Mouse (Mus musculus) yolk sac, embryonic 10.5 days (tissue): ENCODE data around the gene Slc35b1.

Experiments used
- DNase-seq: peaks from one replicate; pipeline ENCODE4 v3.0.0-alpha.2; 2017; ENCODE audit warnings: low spot score

Gene Slc35b1

DNA sequence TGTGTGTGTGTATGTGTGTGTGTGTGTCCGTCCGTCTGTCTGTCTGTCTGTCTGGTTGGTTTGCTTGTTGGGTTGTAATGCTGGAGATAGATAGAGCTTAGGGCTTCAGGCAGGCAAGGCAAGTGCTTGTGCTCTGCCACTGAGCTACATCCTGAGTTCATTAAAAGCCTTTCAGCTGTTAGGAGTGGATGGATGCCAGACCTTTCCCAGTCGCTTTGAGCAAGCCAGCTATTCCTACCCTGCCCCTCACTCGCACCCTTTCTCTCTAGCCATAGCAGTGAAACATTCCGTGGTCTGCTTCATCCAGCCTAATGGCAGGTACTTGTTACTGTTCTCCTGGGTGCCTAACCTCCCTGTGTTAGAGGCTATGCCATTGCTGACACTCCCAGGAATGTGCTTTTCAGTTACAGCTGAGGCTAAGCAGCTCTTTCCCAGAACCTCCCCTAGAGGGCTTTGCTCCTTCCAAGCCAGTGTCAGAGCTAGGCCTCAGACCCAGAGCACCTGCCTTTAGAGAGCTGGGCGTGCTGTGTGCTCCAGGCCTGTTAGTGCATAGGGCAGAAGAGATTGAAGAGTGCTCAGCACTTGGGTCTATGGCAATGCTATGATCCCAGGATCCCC, 18.1 kb upstream of the Slc35b1 start:
- no peak for DNase-seq

DNA sequence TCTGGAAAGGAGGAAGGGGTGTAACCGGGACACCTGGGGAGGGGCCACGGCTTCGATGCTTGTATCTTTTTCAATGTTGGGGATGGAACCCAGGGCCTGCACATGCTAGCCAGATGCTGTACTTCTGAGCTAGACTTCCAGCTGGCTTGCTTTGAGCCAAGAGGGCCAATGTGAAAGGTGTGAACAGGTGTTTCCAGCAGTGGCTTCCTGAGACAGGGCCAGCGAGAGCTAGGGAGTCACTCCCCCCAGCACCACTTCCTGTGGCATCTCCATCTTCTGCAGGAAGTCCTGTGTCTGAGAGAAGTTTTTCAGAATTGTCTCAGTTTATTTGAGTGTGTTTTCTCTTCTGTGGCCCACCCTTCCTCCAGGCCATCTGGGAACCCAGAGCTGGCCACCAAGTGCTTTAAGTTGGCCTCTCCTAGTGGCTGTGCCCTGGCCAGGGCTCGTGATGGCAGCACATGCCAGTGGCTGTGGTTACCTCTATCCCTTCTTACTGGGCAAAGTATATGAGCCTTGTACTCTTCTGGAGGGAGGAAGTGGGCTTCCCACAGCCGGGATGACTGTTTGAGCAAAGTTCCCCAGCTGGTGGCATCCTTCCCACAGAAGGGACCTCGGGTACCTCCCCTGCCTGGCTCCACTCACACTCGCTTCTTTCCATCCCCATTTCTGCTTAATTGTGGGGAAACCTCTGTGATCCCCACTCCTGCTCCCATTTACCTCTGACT, 17.3 kb upstream of the Slc35b1 start:
- no peak for DNase-seq

DNA sequence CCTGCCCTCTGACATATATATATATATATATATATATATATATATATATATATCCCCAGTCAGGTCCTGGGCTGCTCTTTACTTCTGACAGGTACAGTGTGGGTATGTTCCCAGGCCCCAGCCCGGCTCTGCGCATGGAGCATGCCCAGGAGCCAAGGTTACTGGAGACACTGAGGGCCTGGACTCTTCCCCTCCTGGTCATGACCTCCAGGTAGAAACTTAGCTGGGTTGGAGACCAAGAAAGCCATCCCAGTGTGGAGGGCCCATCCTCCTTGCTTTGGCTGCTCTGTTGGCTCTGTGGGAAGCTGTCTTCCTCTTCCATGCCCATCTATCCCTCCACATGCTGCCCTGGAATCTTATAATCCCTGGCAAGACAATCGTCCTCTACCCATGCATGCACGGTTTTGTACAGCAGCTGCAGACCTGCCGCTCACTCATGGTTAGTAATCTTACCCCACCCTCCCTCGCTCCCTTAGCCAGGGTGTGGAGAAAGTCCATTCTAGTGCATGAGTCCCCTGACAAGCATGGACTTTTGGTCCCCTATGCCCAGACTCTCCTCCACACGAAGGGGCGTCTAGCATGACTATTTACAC, 16.2 kb upstream of the Slc35b1 start:
- DNase-seq = no peak

DNA sequence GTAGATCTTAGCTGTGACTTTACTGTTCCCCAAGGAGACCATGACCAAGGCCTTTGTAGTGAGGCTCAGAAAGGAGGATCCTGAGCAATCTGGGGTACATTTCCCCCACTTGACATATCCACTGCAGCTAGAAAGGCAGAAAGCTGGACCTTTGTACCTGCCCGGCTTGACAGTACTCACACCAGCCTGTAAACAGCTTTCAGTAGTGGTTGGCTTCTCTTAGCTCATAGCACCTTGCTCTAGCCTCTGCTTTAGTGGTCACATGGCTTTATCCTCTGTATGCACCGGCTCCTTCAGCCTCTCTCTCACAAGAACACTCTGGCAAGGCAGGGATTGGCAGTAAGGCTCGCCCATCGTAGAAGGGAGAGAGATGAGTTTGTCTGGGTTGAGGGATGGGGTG, 15.6 kb upstream of the Slc35b1 start:
- no peak for DNase-seq

GRCm38 (mm10) chr11:95369964-95370890, 14.3 kb upstream of the Slc35b1 start:
- no peak for DNase-seq

- DNase-seq = no peak
Measured at GRCm38 (mm10) chr11:95371182-95371581, 13.3 kb upstream of the Slc35b1 start.

GRCm38 (mm10) chr11:95378926-95379325, 5.6 kb upstream of the Slc35b1 start:
- no peak for DNase-seq

DNA sequence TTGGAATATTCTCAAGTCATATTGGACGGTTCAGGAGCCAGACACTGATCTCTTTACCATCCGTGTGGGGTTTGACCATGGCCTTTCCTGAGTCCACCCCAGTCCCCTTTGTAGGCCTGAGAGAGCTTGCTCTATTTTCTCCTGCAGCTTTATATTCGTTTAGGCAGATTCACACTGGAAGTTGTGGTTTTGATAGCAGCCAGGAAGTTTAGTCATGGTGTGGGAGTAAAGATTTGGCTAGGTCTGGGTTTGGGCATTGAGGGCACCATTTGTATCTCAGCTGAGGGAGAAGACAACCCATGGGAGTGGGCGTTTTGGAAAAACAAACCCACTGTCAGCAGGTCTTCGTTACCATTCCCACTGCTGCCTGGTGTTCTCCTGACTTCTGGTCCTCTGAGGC, 4.9 kb upstream of the Slc35b1 start:
- no peak for DNase-seq

- DNase-seq = no peak
Measured at GRCm38 (mm10) chr11:95380711-95381110, 3.8 kb upstream of the Slc35b1 start.

- DNase-seq = no peak
Measured at GRCm38 (mm10) chr11:95381146-95381545, 3.3 kb upstream of the Slc35b1 start.

DNA sequence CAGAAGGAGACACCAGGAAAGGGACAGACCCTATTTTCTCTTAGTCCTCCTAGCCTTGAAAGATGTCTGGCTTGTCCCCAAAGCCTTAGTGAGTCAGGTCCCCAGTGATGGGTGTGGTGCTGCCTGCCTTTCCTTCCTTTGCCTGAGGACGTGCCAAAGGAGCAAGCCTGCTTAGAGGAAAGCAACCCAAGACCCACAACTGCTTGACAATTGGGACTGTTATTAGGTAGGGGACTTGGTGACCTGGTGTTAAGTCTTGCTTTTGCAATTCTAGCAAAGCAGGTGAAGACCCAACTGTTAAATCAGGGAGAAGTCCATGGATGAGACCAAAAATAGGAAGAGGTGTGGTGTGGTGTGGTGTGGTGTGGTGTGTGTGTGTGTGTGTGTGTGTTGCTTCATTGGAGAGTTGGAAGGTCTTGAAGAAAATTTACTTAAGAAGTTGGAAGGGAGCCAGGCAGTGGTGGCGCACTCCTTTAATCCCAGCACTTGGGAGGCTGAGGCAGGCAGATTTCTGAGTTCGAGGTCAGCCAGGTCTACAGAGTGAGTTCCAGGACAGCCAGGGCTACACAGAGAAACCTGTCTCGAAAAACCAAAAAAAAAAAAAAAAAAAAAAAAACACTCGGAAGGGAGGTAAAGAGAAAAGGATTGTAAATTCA, 1.0 kb upstream of the Slc35b1 start:
- no peak for DNase-seq

DNA sequence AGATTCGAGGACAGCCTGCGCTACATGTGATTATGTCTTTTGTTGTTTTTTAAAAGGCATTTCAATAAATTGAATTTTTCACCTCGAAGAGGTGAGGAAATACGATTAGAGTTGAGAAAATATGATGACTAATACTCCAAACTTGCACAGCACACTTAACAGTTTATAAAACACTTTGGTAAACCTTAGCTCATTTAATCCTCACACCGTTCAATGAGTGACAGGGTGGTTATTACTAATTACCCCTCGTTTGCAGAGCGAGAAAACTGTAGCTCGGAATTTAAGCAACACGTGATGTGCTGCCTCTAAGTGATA, 531 bp upstream of the Slc35b1 start:
- DNase-seq = no peak

- no peak for DNase-seq
Measured at GRCm38 (mm10) chr11:95384973-95385320, 455 bp downstream of the Slc35b1 start.

- DNase-seq = no peak
Measured at GRCm38 (mm10) chr11:95387354-95387753, 2.9 kb downstream of the Slc35b1 start.

GRCm38 (mm10) chr11:95389006-95389405, 4.5 kb downstream of the Slc35b1 start:
- DNase-seq = no peak

DNA sequence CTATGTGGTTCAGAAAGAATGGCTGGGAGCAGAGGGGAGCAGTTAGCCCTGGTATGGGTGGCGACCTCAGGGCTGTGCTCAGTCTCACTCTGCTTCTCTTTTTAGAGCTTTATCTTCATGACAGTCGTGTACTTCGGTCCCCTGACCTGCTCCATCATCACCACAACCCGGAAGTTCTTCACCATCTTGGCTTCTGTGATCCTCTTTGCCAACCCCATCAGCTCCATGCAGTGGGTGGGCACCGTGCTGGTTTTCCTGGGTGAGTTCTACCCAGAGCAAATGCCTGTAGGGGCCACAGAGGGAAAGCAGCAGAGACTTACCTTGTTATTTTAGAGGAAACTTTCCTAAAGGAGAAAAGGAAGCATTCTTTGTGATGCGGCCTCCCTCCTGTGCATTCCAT, 5.9 kb downstream of the Slc35b1 start:
- no peak for DNase-seq

GRCm38 (mm10) chr11:95391201-95391600, 6.7 kb downstream of the Slc35b1 start:
- no peak for DNase-seq

DNA sequence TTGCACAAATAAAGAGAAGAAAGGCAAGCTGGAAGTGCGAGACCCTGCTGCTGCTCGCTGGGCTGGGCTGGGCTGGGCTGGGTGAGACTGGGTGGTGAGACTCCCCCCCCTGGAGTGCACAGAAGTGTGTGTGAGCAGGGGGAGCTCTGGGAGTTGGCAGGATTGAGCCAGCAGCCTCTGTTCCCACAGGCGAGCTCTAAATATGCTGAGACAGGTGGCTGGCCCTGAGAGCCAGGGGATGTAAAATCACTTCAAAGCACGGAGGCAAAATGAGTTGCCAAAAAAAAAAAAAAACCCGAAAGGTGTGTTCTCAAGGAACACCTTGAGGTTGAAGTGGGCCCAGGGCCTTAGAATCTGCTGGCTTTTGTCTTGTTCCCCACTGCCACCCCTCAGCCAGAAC, 7.3 kb downstream of the Slc35b1 start:
- DNase-seq = no peak

- no peak for DNase-seq
Measured at GRCm38 (mm10) chr11:95392223-95392667, 7.8 kb downstream of the Slc35b1 start.

DNA sequence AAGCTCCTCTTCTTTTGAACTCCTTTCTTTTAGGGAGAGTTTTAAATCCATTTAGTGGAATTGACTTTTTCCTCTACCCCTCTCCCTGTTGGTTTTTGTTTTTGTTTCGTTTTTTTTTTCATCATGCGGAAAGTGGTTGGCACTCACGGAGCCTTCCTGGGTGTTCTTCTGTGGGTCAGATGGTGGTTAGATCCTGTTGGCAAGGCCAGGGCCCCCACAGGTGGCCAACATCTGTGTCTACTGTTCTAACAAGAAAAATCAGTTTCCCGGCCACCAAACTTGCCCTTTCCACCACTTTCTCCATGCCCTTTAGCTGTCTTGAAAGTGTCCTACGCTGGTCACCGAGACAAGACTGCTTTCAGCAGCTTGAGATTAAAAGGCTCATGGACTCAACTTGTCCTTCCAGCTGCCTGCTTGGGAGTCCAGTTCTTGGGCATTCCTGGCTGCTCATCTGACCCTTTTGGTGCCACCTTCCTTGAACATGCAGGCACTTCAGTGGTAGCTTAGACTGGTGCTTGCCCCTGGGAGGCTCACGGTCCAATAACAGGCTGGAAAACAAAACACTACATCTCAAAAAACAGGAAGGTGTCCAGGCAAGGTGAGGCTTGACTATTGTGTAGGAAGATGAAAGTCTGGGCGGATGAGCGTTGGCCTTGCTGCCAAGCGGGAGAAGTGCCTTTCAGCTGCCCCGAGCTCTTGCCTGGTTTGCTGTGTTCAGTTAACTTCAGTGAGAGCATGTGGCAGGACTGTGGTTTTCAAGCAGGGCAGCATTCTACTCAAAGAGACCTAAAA, 8.4 kb downstream of the Slc35b1 start:
- DNase-seq = no peak

DNA sequence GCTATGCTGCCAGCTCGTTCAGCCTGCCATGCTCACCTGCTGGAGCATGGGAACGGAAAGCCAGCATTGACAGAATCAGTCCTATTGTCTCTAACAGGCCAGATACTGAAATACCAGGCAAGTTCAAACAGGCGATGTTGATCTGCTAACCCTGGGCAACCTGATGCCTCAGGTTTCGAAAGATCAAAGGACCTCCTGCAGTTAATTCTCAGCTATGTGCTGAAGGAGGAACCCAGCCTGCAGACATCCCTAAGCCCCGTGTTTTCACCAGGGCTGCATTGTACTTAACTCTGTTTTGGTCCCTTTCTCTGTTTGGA, 9.0 kb downstream of the Slc35b1 start:
- no peak for DNase-seq

DNA sequence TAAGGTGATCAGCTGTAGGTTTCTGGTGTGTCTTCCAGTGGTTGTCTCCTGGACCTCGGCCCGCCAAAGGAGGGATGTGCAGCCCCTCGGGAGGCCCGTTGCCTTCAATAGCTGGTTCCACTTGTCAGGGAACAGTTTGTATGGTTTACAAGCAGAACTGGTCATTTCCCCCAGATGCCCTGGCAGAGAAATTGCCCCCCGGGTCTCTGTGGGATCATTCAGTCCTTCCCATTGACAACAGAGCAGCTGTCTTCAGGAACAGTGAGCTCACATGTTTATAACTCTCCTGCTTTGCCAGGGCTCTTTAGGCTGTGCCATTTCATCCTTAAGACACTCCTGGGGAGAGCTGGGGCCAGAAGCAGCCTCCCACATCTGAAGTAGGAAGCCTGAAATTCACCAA, 9.6 kb downstream of the Slc35b1 start:
- DNase-seq = no peak
